ENCODE assay signal across 8 mouse cellular contexts in the genomic region with DNA sequence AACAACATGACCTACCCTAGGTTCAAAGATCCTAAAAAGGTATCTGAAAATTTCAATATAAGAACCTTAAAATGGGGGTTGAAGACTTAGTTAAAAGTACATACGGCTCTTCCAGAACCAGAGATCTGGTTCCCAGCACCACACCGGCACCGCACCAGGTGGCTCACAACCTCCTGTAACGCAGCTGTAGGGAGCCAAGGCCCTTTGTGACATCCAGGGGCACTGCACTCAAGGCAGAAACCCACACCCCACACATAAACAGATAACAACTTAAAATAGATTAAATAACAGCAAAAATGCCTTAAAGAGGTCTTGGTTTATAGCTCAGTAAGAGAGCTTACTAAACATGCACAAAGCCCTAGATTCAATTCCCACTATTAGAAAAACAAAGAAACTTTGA. TPM values are rescaled to one million over a fixed set of nuclear protein-coding genes. Genes with fewer than 3 reads are reported as not detected.
DNase-seq lines count a peak whose midpoint lies in the region; ATAC-seq and TF ChIP-seq lines count a peak whose summit lies in the region.

No protein-coding gene starts in this region.

- H3K36me3 ChIP-seq in heart, embryonic 11.5 days (ENCODE audit: control insufficient read depth, insufficient read depth, low read length): peaks cover 16% of the 10 kb centered on the region
- H3K36me3 ChIP-seq in forebrain, embryonic 10.5 days (replicated peaks): peaks cover 46% of the 10 kb centered on the region
- H3K36me3 ChIP-seq in liver, embryonic 14.5 days (replicated peaks; ENCODE audit: control insufficient read depth, insufficient read depth, low read depth): peaks cover 8% of the 10 kb centered on the region; the same call in 1 of the 2 replicates

- peak overlapping the region; percentile 41 for H3K4me3 ChIP-seq in heart, embryonic 11.5 days (ENCODE audit: low read depth, low read length)
- H3K4me3 ChIP-seq in forebrain, embryonic 10.5 days: peak overlapping the region; percentile 82
- peak overlapping the region; percentile 36 to 51; a peak in 3 of 4 replicates for H3K4me3 ChIP-seq in liver, embryonic 14.5 days (ENCODE audit: insufficient read depth in 1 of 2, low read depth in 2 of 2, low read length in 2 of 2)

- no peaks in the 10 kb centered on the region for H3K27me3 ChIP-seq in heart, embryonic 11.5 days (ENCODE audit: control insufficient read depth, insufficient read depth, low read length)
- no peaks in the 10 kb centered on the region for H3K27me3 ChIP-seq in forebrain, embryonic 10.5 days (ENCODE audit: poor library complexity, severe bottlenecking)
- H3K27me3 ChIP-seq in liver, embryonic 14.5 days (ENCODE audit: control insufficient read depth, insufficient read depth, low read length): no peaks in the 10 kb centered on the region

- 21% methylated on average over 4 of the region's 4 CpGs for WGBS in heart, embryonic 11.5 days (ENCODE audit: insufficient replicate concordance)
- 6% methylated on average over 4 of the region's 4 CpGs for WGBS in forebrain, embryonic 10.5 days
- WGBS in liver, embryonic 14.5 days (ENCODE audit: insufficient replicate concordance): 28% methylated on average over 4 of the region's 4 CpGs

- no peak for DNase-seq in heart, adult 9 months (ENCODE audit: low spot score in 2 of 2)
- peak; percentile 38 for DNase-seq in A20 (ENCODE audit: low read depth, low spot score)
- DNase-seq in forebrain, embryonic 10.5 days (ENCODE audit: extremely low spot score, low spot score): no peak
- no peak for DNase-seq in liver, embryonic 14.5 days (ENCODE audit: low read depth in 3 of 3, low spot score in 3 of 3)
- DNase-seq in spleen, postnatal 4 days (ENCODE audit: low spot score in 2 of 2): no peak
- no peak for DNase-seq in adrenal gland, postnatal 10 days
- no peak for DNase-seq in layer of hippocampus, adult 11-12 months (ENCODE audit: low spot score)

- peaks cover 7% of the 10 kb centered on the region; the same call in 1 of the 2 replicates for H3K4me1 ChIP-seq in heart, embryonic 11.5 days (ENCODE audit: control insufficient read depth, insufficient read depth, low read length)
- H3K4me1 ChIP-seq in forebrain, embryonic 10.5 days: peaks cover 29% of the 10 kb centered on the region
- peaks cover 4 to 13% of the 10 kb centered on the region in 2 experiments for H3K4me1 ChIP-seq in liver, embryonic 14.5 days (replicated peaks; ENCODE audit: control insufficient read depth in 2 of 2, insufficient read depth in 2 of 2, low read length in 1 of 2)

- no peaks in the 10 kb centered on the region for H3K9me3 ChIP-seq in heart, embryonic 11.5 days (replicated peaks; ENCODE audit: control insufficient read depth, low read length)
- no peaks in the 10 kb centered on the region for H3K9me3 ChIP-seq in forebrain, embryonic 10.5 days
- no peaks in the 10 kb centered on the region for H3K9me3 ChIP-seq in liver, embryonic 14.5 days (ENCODE audit: control insufficient read depth, low read length)

- H3K27ac ChIP-seq in heart, embryonic 11.5 days (ENCODE audit: low read depth, low read length): no peak overlapping the region
- peak overlapping the region; percentile 98 for H3K27ac ChIP-seq in forebrain, embryonic 10.5 days
- no peak overlapping the region for H3K27ac ChIP-seq in liver, embryonic 14.5 days

- no peak for TF ChIP-seq CTCF in liver, embryonic 14.5 days (IDR thresholded peaks at IDR 0.05; ENCODE audit: low read depth)

- peak overlapping the region; percentile 71 for H3K4me2 ChIP-seq in heart, embryonic 11.5 days
- peak overlapping the region; percentile 62 for H3K4me2 ChIP-seq in liver, embryonic 14.5 days (ENCODE audit: low read depth)

- no peak overlapping the region; the same call in 1 of the 2 replicates for H3K9ac ChIP-seq in heart, embryonic 11.5 days (ENCODE audit: low read depth, low read length)
- peak overlapping the region; percentile 35 for H3K9ac ChIP-seq in liver, embryonic 14.5 days (replicated peaks)

- TF ChIP-seq EP300 in liver, embryonic 14.5 days (IDR thresholded peaks at IDR 0.05; ENCODE audit: low read depth): no peak

- ATAC-seq in heart, embryonic 11.5 days (replicated peaks; ENCODE audit: insufficient number of reproducible peaks, low FRiP score, low TSS enrichment): no peak
- no peak for ATAC-seq in liver, embryonic 14.5 days (ENCODE audit: insufficient read depth)

RNA-seq across cellular contexts. Expression of a gene that starts 1.3 kb away (rescaled TPM):
- 50.7 and 56.7 TPM in 2 replicates for polyA plus RNA-seq in heart, embryonic 11.5 days (2014; fragmentation: Nextera tagmentation; extraction: Ambion mirVana)
- polyA plus RNA-seq in forebrain, embryonic 10.5 days (2016; fragmentation: Nextera tagmentation; extraction: Ambion mirVana): 134 and 139 TPM in 2 replicates
- 3.6 and 5.0 TPM in 2 replicates for polyA plus RNA-seq in liver, embryonic 14.5 days (2012; rRNA removed)
- 8.7 and 10.8 TPM in 2 replicates for polyA plus RNA-seq in liver, embryonic 14.5 days (2014; fragmentation: Nextera tagmentation; extraction: Ambion mirVana)
- 10 to 100 TPM; 38.8 to 50.0 TPM for total RNA-seq in adrenal gland, postnatal 10 days (2021)

RNA-seq across cellular contexts. Expression of a gene that starts 27.4 kb away (rescaled TPM):
- polyA plus RNA-seq in heart, embryonic 11.5 days (2014; fragmentation: Nextera tagmentation; extraction: Ambion mirVana): 16.4 and 17.1 TPM in 2 replicates
- polyA plus RNA-seq in forebrain, embryonic 10.5 days (2016; fragmentation: Nextera tagmentation; extraction: Ambion mirVana): 26.1 and 26.6 TPM in 2 replicates
- polyA plus RNA-seq in liver, embryonic 14.5 days (2012; rRNA removed): 2.4 and 3.4 TPM in 2 replicates
- 7.2 and 7.3 TPM in 2 replicates for polyA plus RNA-seq in liver, embryonic 14.5 days (2014; fragmentation: Nextera tagmentation; extraction: Ambion mirVana)
- 10 to 100 TPM; 20.2 to 21.5 TPM for total RNA-seq in adrenal gland, postnatal 10 days (2021)

RNA-seq across cellular contexts. Expression of a gene that starts 60.0 kb away (rescaled TPM):
- polyA plus RNA-seq in heart, embryonic 11.5 days (2014; fragmentation: Nextera tagmentation; extraction: Ambion mirVana): 14.1 and 16.4 TPM in 2 replicates
- polyA plus RNA-seq in forebrain, embryonic 10.5 days (2016; fragmentation: Nextera tagmentation; extraction: Ambion mirVana): 25.6 and 27.3 TPM in 2 replicates
- polyA plus RNA-seq in liver, embryonic 14.5 days (2012; rRNA removed): 1.5 and 1.8 TPM in 2 replicates
- polyA plus RNA-seq in liver, embryonic 14.5 days (2014; fragmentation: Nextera tagmentation; extraction: Ambion mirVana): 3.4 and 6.0 TPM in 2 replicates
- 10 to 100 TPM; 19.4 to 26.9 TPM for total RNA-seq in adrenal gland, postnatal 10 days (2021)
